Mouse (Mus musculus) spleen, adult 2 months (tissue): Measurements from ENCODE around the gene Homer2.

Experiments
- CTCF ChIP-seq: fragments of 200-500 bp; IDR thresholded peaks from 2 replicates; pipeline ENCODE4 v1.5.1; 2011; ENCODE audit warnings: mild to moderate bottlenecking, inconsistent platforms; ENCODE audit not compliant: insufficient read depth, insufficient read length, insufficient replicate concordance; ENCODE audit errors: extremely low read depth
- POLR2A ChIP-seq: fragments of 200-500 bp; IDR thresholded peaks from 2 replicates; pipeline ENCODE4 v1.6.1; 2011; ENCODE audit warnings: low read depth, low read length, inconsistent platforms

GRCm38 (mm10) chr7:81632586-81632985 lies 74.7 kb downstream of the Homer2 start:
- TF ChIP-seq CTCF (no peak), POLR2A (no peak)
